Mouse (Mus musculus) embryonic fibroblast, embryonic 13.5 days (primary cell): ENCODE measurements around the gene Camta1.

Experiments
- CTCF ChIP-seq: IDR thresholded peaks from 2 replicates; pipeline ENCODE4 v1.5.1; 2011; ENCODE audit warnings: mild to moderate bottlenecking, control low read depth, low read length, moderate library complexity, borderline replicate concordance; ENCODE audit not compliant: insufficient read depth
- POLR2A ChIP-seq: IDR thresholded peaks from 2 replicates; pipeline ENCODE4 v1.6.1; 2011; ENCODE audit warnings: low read depth, mild to moderate bottlenecking, control low read depth, low read length, moderate library complexity

GRCm38 (mm10) chr4:151757261-151757660 lies 104.4 kb downstream of the Camta1 start:
- TF ChIP-seq POLR2A (no peak), CTCF (no peak)
